Mouse (Mus musculus): ENCODE measurements around the gene Cd40lg.

Cd40lg gene

DNA sequence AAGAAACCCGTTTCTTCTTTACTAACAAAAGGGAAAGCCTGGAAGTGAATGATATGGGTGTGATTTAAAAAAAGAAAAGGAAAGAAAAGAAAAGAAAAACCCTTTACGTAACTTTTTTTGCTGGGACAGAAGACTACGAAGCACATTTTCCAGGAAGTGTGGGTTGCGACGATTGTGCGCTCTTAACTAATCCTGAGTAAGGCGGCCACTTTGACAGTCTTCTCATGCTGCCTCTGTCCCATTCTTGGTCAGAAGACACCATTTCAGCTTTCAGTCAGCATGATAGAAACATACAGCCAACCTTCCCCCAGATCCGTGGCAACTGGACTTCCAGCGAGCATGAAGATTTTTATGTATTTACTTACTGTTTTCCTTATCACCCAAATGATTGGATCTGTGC lies at the start of gene Cd40lg:
Cd40lg (plus strand) TSS at position 268 of the 400 bp plus-strand sequence.
- no peak for DNase-seq (ENCODE audit: low read depth)

DNA sequence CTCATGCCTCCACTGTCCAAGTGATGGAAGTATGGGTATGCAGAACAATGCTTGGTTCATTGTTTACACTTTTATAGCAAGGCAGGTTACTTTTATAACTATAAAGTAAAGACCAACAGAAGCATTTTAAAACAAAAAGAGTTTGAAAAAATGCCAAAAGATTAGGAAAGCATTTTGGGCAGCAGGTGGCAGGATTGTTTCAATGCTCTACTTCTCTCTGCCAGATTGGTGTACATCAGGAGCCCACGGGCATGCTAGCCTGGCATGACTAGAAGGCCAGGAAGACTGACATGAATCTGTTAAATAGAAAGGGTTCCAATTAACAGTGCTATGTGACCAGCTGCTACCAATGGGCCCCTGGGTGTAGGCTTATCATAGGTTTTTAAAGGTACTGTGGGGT lies 45.4 kb upstream of the Cd40lg start:
- DNase-seq (ENCODE audit: low read depth), result peak; percentile 5

DNA sequence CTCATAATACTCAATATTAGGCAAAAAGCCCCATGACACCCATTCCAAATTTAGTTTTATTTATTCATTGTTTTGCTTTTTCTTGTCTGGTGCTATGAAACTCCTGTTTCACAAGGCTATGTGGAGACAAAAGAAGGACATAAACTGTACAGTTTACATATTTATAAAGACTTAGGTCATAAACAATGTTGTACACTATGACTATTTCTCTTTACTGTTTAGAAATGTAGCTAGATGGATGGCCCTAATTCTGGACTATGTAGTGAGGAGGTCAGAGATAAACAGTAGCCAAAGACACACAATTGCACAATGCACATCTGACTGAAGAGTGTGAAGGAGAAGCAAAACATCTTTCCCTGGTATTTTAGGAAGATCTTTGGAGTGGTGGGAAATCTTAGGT lies 40.7 kb upstream of the Cd40lg start:
- no peak for DNase-seq (ENCODE audit: low read depth)

DNA sequence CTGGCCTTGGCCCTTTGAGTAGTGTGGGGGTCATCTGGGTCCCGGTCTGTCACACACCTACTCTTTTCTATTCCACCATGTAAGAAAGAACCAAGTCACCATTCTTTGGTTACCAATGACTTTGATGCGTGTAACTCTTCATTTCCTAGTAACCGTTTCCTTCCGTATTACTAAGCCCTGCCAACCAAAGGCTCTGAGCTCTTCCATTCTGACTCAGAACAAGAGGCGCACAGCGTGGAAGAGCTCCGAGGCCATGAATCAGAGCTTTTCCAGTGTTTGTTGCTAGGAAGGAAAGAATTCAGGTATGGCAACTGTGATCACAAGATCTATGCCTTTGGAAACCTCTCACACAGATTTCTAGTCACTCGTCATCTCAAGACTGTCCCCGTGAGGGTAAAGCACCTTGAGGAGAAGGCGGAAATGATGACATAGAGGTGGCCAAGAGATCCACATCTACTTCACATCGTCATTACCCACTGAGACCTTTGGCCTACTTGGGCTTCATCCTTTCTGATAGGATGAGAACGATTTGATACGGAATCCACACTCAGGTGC lies 34.6 kb upstream of the Cd40lg start:
- no peak for DNase-seq (ENCODE audit: low read depth)

DNA sequence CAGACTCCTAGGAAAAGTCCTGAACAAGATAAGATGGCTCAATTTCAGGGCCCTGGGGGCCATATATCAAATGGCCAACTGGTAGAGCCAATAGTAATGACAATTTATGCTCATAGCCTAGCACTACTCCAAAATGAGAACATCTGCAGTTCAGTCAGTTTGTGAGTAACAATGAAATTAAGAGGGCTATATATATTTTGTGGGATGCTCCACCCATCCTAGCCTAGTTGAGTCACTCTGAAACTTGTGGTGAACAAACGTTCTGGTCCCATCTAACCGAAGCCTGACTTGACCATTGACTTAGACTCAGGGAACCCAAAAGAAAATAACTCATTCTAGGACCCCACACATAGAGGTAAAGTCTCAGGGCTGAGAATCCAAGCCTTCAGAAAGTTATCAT lies 29.5 kb upstream of the Cd40lg start:
- DNase-seq (ENCODE audit: low read depth), result no peak

DNA sequence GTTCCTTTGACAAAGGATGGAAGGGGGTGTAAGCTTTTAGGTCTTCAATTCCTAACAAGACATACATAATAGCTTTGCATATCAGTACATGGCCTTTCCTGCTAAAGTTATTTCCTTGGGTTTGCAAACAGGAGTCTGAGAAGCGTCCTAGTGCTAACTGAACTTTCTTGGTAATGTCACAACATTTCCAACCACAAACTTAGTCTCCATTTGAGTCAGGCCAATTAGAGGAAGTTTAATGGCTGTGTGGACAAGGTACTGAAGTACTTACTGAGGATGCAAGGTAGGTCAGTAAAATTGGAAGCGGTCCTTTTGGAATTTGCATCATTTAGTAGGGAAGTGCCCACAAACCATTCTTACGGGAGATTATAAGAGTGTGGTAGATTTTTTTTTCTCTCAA lies 28.6 kb upstream of the Cd40lg start:
- DNase-seq (ENCODE audit: low read depth), result peak; percentile 7

DNA sequence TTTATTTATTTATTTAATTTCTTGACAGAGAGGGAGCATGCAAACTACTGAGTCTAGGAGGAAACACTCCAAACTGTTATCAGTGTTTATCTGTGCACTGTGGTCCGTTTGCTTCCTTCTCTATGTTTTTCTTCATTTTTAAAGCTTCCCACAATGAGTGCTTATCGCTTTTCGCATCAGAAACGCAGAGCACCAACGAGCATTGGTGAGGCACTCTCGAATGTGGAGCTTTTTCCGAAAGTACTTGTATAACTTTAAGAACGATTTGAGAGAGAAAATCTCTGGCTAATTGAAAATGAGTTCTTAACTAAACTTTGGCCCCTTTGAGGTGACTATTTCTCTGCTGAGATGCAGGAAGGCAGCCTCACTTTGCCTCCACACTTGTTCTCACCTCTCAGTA lies 24.6 kb upstream of the Cd40lg start:
- peak; percentile 14 for DNase-seq (ENCODE audit: low read depth)

DNA sequence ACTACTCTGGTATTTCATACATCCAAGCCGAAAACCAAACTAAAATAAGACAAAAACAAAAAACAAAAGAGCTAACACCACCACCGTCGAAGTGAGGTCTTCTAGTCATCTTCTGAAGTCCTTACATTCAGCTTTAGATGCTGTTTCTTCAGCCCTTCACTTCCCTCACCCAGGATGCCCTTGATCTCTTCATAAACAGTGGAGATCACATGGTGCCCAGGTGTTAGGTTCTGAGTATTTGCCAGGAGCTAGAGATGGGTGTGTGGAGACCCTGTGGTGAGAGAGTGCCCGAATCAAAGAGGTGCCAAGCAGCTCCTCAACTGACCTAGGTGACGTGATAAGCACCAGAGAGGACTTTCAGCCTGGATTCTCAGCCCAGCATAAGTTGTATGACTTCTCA lies 22.6 kb upstream of the Cd40lg start:
- no peak for DNase-seq (ENCODE audit: low read depth)

DNA sequence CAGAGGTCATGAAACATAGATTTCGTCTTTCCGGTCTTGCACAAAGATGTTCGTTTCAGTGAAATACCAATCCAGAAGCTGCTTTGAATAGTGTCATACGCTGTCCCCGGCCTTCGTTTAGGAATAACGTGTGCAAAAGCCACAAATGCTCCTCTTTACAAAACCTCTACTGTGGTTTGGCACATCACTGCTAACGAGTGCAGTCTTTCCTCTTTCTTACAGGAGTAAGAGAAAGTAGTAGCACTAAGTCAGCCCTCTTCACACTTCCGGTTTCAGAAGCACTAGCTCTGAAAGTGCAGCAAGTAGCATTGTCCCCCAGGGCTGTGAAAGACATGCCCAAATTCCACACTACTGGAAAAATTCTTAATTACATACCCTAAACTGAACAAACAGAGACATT lies 15.6 kb upstream of the Cd40lg start:
- DNase-seq (ENCODE audit: low read depth), result no peak

DNA sequence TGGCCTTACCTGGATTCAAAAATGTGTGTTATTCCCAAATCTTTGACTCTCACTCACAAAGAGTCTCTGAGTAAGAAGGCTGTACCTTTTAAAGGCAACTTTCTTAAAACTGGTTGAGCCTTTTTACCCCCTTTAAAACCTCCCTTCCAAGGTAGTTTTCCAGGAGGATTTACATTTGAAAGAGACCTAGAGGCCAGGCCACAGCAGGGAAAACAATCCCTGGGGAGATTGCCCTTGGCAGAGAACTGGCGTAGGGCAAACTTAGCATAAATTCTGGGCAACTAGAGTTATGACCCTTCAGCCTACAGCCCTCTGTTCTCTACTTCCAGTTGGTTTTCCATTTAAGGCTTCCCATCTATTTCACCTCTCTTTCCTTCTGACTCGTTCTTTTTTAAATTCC lies 13.9 kb upstream of the Cd40lg start:
- DNase-seq (ENCODE audit: low read depth), result no peak

DNA sequence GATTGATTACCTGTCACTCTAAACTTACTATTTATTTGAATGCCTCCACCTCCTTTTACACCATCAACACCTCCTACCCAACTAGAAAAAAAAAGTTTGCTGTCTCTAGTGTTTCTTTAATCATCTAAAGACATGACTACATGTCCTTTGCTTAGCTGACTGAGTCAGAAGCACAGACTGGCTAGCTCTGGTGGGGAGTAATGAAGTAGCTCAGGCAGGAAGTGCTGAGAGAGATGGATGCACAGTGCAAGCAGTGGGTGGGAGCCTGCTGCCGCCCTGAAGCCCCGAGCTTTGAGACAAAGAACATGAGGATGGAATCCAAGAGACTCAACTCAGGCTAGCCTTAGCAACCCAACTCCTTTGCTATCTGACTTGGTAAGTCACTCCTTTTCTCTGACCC lies 11.5 kb upstream of the Cd40lg start:
- no peak for DNase-seq (ENCODE audit: low read depth)

DNA sequence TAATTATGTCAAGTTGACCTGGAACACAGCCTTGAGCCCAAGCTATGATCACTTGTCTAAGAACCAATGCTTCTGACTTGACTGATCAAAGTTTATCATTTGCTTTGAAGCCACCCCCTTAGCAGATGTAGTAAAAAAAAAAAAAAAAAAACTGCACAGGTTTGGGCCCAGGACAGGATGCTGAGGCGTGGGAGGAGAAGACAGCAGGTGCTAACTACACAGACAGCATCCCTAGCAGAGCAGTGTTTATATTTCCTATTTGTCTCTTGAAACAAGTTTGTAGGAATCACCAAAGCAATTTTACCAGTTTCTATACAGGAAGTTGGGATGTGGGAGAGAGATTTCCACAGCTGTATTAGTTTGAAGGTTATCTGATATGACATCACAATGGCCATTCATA lies 1.4 kb upstream of the Cd40lg start:
- no peak for DNase-seq (ENCODE audit: low read depth)

DNA sequence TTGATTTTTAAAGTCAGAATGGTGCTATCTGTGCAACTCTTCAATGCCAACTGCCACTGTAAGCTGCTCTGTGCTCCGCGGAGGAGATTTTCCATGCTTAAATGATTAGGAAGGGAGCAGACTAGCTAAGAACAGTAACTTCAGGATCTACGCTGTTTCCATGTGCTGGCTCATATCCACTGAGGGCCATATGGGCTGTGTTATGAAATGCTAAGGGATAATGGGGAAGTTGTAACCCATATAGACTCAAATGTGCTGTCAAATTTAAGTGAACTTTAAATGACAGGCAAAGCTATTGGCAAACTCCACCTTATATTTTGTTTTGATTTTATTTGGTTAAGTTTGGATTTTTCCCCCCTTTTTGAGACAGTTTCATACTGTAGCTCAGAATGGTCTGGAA lies 919 bp downstream of the Cd40lg start:
- DNase-seq (ENCODE audit: low read depth), result no peak

DNA sequence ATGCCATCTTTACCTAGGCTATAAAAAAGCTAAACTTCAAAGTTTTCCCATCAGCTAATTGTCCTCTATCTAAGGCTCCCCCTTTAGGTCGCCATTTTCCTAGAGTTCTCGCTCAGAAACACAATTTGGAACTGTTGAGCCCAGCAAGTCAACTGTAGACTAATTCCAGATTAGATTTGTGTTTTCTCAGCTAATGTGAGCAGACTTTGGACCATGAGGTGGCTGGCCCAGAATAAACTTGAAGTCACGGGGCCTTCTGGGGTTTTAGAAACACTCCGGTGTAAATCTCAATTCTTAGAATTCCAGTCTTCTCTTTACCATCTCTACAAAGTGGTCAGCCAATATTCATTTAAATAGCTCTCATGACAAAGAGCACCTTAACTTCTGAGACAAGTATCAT lies 3.6 kb downstream of the Cd40lg start:
- DNase-seq (ENCODE audit: low read depth), result no peak

DNA sequence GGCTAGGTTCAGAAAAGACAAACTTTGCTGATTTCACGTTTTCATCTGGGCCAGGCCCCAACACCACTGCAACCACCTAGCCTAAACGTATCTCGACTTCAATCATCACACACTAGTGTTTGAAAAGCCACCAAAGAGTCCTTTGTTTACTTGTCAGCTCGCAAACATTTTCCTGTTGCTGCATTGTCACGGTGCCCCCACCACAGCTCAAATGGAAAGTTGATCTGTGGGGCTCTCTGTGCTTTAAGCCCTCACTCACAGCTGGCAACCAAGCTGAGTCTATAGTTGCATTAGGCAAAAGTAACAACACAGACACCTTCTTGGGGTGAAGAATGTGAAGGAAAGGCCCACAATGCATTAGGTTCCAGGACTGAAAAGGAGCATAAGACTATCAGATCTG lies 4.3 kb downstream of the Cd40lg start:
- DNase-seq (ENCODE audit: low read depth), result no peak

DNA sequence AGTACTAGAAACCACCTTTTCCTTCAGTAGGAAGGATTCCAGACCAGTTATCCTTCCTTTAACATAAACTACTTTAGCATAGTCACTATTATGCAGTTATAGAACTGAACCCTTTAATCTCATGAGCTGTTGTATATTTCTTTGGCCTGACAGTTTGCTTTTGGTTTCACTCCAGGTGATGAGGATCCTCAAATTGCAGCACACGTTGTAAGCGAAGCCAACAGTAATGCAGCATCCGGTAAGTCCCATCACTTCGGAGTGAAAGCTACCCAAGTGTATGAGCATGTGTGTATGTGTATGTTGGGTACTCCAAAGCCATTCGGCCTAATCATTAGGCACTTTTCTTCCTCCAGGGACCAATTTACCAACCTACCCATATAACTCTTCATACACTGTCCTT lies 7.6 kb downstream of the Cd40lg start:
- DNase-seq (ENCODE audit: low read depth), result no peak

DNA sequence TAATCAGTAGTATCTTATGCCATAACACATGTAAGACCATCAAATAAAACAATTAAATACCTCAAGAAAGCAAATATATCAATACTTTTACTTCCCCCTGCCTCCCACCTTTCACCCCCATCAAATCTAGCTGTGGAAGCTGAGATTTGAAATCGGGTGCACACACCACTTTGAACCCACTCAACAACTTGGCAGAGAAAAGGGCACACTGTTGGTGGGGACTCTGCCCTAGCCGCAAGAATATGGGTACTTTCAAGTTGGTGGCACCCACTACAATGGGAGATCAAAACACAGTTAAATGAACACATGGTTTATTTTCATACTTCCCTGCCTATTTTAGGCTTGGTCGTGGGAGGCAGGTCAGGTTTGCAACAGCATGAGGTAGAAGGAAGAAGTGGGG lies 9.9 kb downstream of the Cd40lg start:
- DNase-seq (ENCODE audit: low read depth), result no peak

DNA sequence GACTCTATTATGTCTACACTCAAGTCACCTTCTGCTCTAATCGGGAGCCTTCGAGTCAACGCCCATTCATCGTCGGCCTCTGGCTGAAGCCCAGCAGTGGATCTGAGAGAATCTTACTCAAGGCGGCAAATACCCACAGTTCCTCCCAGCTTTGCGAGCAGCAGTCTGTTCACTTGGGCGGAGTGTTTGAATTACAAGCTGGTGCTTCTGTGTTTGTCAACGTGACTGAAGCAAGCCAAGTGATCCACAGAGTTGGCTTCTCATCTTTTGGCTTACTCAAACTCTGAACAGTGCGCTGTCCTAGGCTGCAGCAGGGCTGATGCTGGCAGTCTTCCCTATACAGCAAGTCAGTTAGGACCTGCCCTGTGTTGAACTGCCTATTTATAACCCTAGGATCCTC lies 11.4 kb downstream of the Cd40lg start:
- DNase-seq (ENCODE audit: low read depth), result no peak

DNA sequence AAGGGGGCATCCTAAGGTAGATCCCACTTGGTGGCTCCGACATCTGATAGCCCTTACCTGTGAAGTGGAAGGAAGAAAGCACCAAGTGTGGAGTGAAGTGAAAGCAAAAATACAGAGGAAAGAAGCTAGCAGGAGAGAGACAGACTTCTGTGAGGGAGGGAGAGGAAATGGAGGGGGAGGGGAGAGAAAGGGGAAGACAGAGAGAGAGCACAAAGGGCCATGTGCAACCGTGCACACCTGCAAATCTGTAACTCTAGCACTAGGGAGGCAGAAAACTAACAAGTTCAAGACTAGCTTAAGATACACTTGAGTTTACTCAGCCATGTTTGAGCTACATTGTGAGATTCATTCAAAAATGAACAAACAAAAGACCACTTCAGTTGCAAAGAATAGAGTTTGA lies 16.2 kb downstream of the Cd40lg start:
- DNase-seq (ENCODE audit: low read depth), result no peak

DNA sequence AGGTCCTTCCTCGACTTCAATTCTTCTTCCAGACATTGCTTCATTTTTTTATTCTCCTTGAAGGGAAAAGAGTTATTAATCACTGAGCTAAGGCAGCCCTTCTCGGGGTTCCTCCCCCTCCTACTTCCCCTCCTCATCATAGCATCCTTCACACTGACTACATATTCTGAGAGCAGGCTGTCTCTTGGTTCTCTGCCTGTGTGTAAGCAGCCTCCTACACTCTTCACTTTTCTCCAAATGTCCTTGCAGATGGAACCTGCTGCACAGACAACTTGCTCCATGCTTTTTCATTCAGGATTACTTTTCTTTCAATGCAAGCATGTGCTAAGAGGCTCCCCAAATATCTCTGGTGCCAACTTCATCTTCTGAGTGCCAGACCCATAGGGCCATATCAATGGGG lies 21.7 kb downstream of the Cd40lg start:
- DNase-seq (ENCODE audit: low read depth), result no peak

DNA sequence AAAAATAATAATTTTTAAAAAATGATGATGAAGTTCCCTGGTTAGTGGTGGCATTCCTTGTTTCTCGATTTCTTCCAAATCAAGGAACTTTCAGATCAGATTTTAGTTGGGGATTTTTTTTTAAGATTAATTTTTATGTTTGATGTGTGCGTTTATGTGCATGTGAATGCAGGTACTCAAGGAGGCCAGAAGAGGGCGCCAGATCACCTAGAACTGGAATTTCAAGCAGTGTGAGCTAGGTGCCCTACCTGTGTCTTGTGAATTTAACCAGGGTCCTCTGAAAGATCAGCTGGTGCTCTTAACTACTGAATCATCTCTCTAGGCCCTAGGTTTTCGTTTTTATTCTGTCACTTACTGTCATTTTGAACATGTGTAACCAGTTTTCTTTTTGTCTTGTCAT lies 24.0 kb downstream of the Cd40lg start:
- DNase-seq (ENCODE audit: low read depth), result peak; percentile 20

DNA sequence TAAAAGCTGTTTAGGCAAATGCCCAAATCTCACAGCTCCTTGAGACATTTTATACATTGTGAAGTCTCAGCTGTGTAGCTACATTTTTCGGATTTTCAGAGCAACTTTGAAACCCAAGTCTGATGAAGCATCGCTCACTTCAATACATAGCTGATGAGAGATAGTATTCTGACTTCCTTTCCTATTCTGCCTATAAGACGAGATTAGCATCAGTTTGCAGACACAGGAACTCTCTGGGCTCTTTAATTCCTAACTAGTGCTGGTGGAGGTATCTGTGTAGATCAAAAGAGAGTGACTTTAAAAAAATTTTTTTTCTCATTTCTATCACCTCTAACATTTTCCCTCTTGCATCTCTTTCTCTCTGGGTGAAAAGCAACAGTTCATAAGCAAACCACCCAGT lies 26.6 kb downstream of the Cd40lg start:
- no peak for DNase-seq (ENCODE audit: low read depth)

DNA sequence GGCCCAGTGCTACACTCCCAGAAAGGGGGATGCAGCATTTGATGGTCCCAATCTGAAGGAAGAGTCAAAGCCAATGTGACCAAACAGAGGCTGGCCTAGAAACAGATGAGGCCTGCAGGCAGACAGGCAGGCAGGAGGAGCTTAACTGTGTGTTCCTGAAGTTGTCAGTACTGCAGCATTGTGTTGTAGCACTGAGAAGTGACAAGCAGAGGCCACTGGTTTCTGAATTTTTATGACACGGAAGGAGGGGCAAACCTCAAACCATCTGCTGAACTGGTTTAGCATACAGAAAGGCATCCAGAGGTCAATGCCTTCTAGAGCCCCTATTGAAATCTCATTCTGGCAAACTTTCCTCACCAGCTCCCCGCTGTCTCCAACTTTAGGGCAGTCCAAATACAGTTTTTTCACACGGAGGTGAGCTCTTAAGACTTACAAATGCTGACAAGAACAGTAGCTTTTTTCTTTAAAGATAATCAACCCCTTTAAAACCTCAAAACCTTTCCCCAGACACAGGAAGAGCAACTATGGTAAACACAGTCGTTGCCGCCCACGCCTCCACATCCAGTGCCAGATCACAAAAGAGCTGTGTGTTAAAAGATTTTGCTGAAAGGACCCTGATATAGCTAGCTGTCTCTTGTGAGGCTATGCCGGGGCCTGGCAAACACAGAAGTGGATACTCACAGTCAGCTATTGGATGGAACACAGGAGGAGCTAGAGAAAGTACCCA lies 41.5 kb downstream of the Cd40lg start:
- no peak for DNase-seq (ENCODE audit: low read depth)

DNA sequence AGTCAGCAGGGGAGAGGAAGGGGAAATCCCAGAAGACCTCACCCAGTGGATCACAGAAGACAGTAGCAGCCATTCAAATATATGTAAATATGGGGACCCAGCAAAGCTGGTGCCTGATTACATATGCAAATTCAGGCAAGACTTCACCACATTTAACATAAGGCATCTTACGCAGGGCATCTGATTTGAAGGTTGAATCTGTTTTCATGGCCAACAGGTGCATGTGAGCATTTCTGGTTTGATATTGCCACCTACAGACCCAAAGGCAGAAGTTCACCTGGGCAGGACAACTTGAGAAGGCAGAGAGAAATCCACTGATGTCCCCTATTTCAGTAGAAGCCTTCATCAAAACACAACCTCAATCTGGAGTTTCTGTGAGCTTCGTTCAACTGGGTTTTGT lies 48.8 kb downstream of the Cd40lg start:
- peak; percentile 18 for DNase-seq (ENCODE audit: low read depth)

Measured in 416B (cell line).